Mouse (Mus musculus) kidney, embryonic 16.5 days (tissue): ENCODE results near the gene Acot11. TPM values are rescaled to one million over a fixed set of nuclear protein-coding genes. Genes with fewer than 3 reads are reported as not detected.
A peak's percentile ranks its signal among the peaks of the same experiment; 100 is the strongest.

Source experiments
- ATAC-seq: fragments of 200-750 bp; cut with Nextera tagmentation; 2 replicates; pipeline ENCODE4 v1.8.0; 2017; ENCODE audit warnings: moderate TSS enrichment; ENCODE audit not compliant: low FRiP score, low TSS enrichment
- H3K27ac ChIP-seq: fragments of 300-500 bp; sonication (generic); 2 replicates; pipeline ENCODE4 v1.5.1; 2014; ENCODE audit warnings: low read length
- H3K27me3 ChIP-seq: fragments of 300-500 bp; sonication (generic); 2 replicates; pipeline ENCODE4 v1.6.1; 2014; ENCODE audit warnings: low read length, control low read depth, mixed read lengths; ENCODE audit not compliant: insufficient read depth
- H3K36me3 ChIP-seq: fragments of 300-500 bp; sonication (generic); 2 replicates; pipeline ENCODE4 v1.6.1; 2014; ENCODE audit warnings: low read length, control low read depth, mixed read lengths; ENCODE audit not compliant: insufficient read depth
- H3K4me1 ChIP-seq: fragments of 300-500 bp; sonication (generic); 2 replicates; pipeline ENCODE4 v1.6.1; 2014; ENCODE audit warnings: low read length, control low read depth, mixed read lengths; ENCODE audit not compliant: insufficient read depth
- H3K4me2 ChIP-seq: fragments of 300-500 bp; sonication (generic); replicated peaks from 2 replicates; pipeline ENCODE4 v1.6.1; 2014; ENCODE audit warnings: low read depth, low read length
- H3K4me3 ChIP-seq: fragments of 300-500 bp; sonication (generic); 2 replicates; pipeline ENCODE4 v1.5.1; 2014; ENCODE audit warnings: mild to moderate bottlenecking, low read length
- H3K9ac ChIP-seq: fragments of 300-500 bp; sonication (generic); replicated peaks from 2 replicates; pipeline ENCODE4 v1.6.1; 2014; ENCODE audit warnings: low read length
- H3K9me3 ChIP-seq: fragments of 300-500 bp; sonication (generic); 2 replicates; pipeline ENCODE4 v1.6.1; 2016; ENCODE audit warnings: low read length, control low read depth
- WGBS: fragments of 180-500 bp; shearing (Covaris S2); extraction: QIAGEN DNeasy Blood & Tissue Kit; methylation state at CpG from one replicate; pipeline ENCODE4 v1.1.7; 2014; 5-methylcytosine and 5-hydroxymethylcytosine counted together
- polyA plus RNA-seq: library from polyadenylated mRNA; unstranded; fragments of >200 nt; fragmentation: Nextera tagmentation; extraction: Ambion mirVana; gene quantifications from 2 replicates; pipeline ENCODE4 v1.2.1, GENCODE M21; 2015

The Acot11 gene
- polyA plus RNA-seq, 1 experiment from 2014 or later, result 2.9 TPM

DNA sequence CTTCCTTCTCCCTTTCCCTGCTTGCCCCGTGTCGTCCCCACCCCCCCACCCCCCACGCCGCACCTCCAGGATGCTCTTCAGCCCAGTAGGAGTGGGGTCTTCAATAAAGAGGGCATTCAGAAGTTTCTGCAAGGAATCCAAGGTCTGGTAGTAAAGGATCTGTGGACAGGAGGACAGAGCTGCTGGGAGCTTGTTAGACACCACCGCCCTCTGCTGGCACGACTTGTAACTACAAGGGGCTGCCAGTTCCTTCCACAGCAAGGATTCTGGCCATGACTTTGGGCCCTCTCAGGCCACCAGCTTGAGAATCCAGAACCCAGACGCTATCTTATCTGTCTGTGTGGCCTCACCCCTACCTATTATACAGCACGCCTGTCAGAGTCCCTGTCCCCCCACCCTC, 96.4 kb downstream of the Acot11 start:
- Histone ChIP-seq H3K4me1 (peaks cover 4% of the 10 kb centered on the region; the same call in 1 of the 2 replicates), H3K4me3 (peak overlapping the region; percentile 16; the same call in 1 of the 2 replicates)
- WGBS, result 0% methylated on average over 8 of the region's 8 CpGs

DNA sequence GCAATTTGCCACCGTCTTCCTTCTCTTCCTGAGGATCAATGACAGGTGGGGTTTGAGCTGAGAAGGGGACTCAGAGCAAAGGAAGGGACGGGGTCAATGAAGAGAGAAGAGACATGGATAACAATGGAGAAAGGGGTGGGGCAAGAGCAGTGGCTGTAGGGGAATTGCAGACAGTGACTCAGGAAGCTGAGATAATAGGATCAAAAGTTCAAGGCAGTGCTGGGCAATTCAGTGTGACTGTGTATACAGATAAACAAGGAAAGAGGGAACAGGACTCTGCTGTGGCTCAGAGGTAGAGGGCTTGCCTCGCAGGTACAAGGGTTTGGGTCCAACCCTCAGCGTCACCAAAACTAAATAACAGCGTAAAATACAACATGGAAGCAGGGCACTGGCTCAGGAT, 96.8 kb downstream of the Acot11 start:
- H3K9ac ChIP-seq, result no peak overlapping the region
- 0 out of 2 replicates have a peak, but pooled peaks have one; percentile 5 for ATAC-seq
- WGBS, result 40% methylated on average over 5 of the region's 5 CpGs

More for the DNA sequence above, 96.4 kb downstream of the Acot11 start:
- H3K4me2 ChIP-seq, result peak overlapping the region; percentile 39
- no peak overlapping the region for H3K9ac ChIP-seq
- H3K27ac ChIP-seq, result no peak overlapping the region
- H3K9me3 ChIP-seq, result no peaks in the 10 kb centered on the region
- H3K36me3 ChIP-seq, result no peaks in the 10 kb centered on the region
- no peaks in the 10 kb centered on the region for H3K27me3 ChIP-seq
- peak; percentile 50; the same call in 1 of the 2 replicates for ATAC-seq

DNA sequence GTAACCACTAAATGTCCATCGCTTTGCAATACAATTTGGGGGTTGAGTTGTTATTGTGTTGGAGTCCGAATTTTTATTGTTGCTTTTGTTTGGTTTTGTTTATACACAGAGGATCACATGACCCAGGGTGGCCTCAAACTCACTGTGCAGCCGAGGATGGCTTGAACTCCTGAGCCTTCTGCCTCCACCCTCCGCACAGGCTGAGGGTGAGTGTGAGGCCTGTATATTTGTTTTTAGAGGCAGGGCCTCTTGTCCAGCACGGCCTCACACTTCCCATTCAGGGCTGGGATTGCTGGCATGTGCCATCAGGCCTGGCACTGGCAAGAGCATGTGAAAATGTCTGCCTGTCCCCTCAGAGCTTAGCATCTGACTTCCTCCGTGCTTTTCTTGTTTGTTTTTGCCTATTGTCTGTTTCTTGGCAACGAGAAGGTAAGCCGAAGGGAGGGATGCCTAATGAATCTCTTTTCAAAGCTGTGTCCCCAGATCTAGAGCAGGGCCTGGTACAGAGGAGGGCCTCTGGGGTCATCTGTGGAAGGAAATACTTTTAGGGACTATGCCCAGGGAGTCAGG, 99.6 kb downstream of the Acot11 start:
- H3K27ac ChIP-seq, result no peak overlapping the region

More for the DNA sequence above, 96.8 kb downstream of the Acot11 start:
- no peak overlapping the region; the same call in 1 of the 2 replicates for H3K4me3 ChIP-seq
- H3K27me3 ChIP-seq, result no peaks in the 10 kb centered on the region
- no peak overlapping the region for H3K27ac ChIP-seq
- peaks cover 4% of the 10 kb centered on the region; the same call in 1 of the 2 replicates for H3K4me1 ChIP-seq
- no peaks in the 10 kb centered on the region for H3K9me3 ChIP-seq
- no peaks in the 10 kb centered on the region for H3K36me3 ChIP-seq
- peak overlapping the region; percentile 39 for H3K4me2 ChIP-seq

DNA sequence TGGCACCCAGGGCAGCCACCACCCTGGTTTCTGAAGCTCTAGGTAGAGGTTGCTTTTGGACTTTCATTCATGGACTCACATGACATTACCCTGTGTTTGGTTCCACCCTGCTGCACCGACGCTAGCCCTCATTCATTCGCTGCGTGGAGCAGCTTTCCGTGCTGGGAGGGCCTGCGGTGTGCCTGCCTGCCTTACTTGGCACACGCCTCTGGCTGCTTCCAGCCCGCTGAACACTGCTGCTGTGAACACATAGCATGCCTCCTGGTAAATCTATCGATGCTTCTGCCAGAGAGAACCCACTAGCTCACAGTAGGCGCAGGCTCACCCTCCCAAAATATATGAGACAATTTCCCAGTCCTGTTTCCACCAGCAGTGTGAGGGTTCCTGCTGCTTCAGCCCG, 100.4 kb downstream of the Acot11 start:
- no peak overlapping the region for H3K4me2 ChIP-seq
- no peak overlapping the region for H3K4me3 ChIP-seq
- H3K9ac ChIP-seq, result no peak overlapping the region
- H3K27ac ChIP-seq, result no peak overlapping the region
- no peaks in the 10 kb centered on the region for H3K9me3 ChIP-seq
- 51% methylated on average over 11 of the region's 11 CpGs for WGBS
- H3K27me3 ChIP-seq, result no peaks in the 10 kb centered on the region
- 0 out of 2 replicates have a peak, but pooled peaks have one; percentile 13 for ATAC-seq
- no peaks in the 10 kb centered on the region for H3K36me3 ChIP-seq
- H3K4me1 ChIP-seq, result peaks cover 12% of the 10 kb centered on the region

More for the DNA sequence above, 99.6 kb downstream of the Acot11 start:
- H3K9ac ChIP-seq, result no peak overlapping the region
- no peaks in the 10 kb centered on the region for H3K27me3 ChIP-seq
- no peaks in the 10 kb centered on the region for H3K9me3 ChIP-seq
- WGBS, result 41% methylated on average over 8 of the region's 8 CpGs
- no peak overlapping the region for H3K4me2 ChIP-seq
- peaks cover 10% of the 10 kb centered on the region for H3K4me1 ChIP-seq
- no peak overlapping the region for H3K4me3 ChIP-seq
- ATAC-seq, result no peak
- no peaks in the 10 kb centered on the region for H3K36me3 ChIP-seq

DNA sequence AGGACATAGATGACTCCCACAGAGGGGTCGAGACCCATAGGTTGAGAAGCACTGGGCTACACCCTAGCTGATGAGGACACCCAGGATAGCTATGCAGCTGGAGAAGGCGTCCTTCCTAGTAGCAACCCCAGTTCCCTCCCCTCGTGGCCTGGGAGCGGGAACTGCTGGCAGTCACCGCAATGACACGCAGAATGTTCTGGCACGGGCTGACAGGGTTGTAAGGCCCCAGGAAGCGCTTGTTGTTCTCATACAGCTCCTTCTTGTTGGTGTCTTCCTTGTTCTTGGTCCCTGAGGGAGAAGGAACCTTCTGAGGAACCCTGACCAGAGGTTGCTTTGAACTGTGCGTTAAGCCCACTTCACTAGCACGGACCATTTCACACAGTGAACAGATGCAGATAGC, 100.8 kb downstream of the Acot11 start:
- H3K27me3 ChIP-seq, result no peaks in the 10 kb centered on the region
- no peak overlapping the region for H3K27ac ChIP-seq
- WGBS, result 78% methylated on average over 10 of the region's 10 CpGs
- no peak overlapping the region for H3K4me2 ChIP-seq
- H3K9me3 ChIP-seq, result no peaks in the 10 kb centered on the region
- H3K4me1 ChIP-seq, result peaks cover 12% of the 10 kb centered on the region
- no peak overlapping the region for H3K4me3 ChIP-seq
- ATAC-seq, result no peak
- H3K9ac ChIP-seq, result no peak overlapping the region
- H3K36me3 ChIP-seq, result no peaks in the 10 kb centered on the region

DNA sequence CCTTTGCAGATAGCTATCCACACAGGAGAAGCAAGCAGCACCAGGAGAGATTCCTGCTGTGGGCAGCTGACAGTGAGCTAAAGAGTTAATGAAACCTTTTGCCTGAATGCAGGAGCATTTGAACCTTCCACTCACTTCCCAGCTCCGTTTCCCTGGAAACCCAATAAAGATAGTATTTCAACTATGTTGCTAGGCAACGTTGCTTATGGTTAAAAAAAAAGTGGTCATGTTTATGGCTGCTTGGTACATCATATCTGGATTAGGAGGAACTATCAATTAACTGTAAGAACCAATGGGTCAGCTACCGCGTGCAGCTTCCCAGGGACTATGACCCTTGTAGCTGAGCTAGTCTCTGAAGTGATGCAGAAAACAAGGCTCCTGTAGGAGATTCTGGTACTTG, 104.0 kb downstream of the Acot11 start:
- H3K27me3 ChIP-seq, result no peaks in the 10 kb centered on the region
- H3K4me1 ChIP-seq, result peaks cover 8% of the 10 kb centered on the region
- H3K9ac ChIP-seq, result no peak overlapping the region
- H3K36me3 ChIP-seq, result no peaks in the 10 kb centered on the region
- H3K27ac ChIP-seq, result no peak overlapping the region
- H3K9me3 ChIP-seq, result no peaks in the 10 kb centered on the region
- no peak overlapping the region for H3K4me2 ChIP-seq
- 32% methylated on average over 4 of the region's 4 CpGs for WGBS
- H3K4me3 ChIP-seq, result no peak overlapping the region
- ATAC-seq, result no peak

DNA sequence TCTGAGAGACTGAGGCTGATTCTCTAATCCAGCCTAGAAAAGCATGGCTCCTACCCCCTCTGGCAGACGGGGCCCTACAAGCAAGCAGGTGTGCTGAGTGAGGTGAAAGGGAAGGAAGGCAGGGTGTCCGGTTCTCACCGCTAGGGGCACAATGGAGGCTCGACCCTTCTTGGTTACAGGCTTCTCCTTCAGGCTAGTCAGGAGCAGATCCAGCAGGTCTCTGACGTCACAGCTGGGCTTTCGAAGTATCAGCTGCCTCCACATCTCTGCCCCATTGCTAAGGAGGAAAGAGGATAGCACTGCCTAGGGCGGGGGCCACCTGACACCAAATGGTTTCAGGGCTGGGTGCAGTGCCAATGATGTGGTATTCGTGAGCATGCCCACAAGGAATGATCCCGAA, 104.8 kb downstream of the Acot11 start:
- 17% methylated on average over 9 of the region's 9 CpGs for WGBS
- Histone ChIP-seq H3K27ac (no peak overlapping the region), H3K4me3 (no peak overlapping the region), H3K9ac (no peak overlapping the region), H3K4me2 (no peak overlapping the region), H3K9me3 (no peaks in the 10 kb centered on the region), H3K27me3 (no peaks in the 10 kb centered on the region), H3K36me3 (no peaks in the 10 kb centered on the region), H3K4me1 (peaks cover 8% of the 10 kb centered on the region)
- peak; percentile 60; the same call in 1 of the 2 replicates for ATAC-seq

Other genes with a start within 250 kb of the Acot11 start
- gene Dhcr24, start 244.0 kb downstream of the Acot11 start, polyA plus RNA-seq, result 4.1 TPM in 2 replicates
- gene Lexm, start 187.8 kb downstream of the Acot11 start, polyA plus RNA-seq, result not detected in 2 replicates
- gene Ttc22, start 182.6 kb downstream of the Acot11 start, polyA plus RNA-seq, result 6.7 and 7.1 TPM in 2 replicates
- 16.0 and 17.9 TPM in 2 replicates for gene Pars2, start 153.9 kb downstream of the Acot11 start, polyA plus RNA-seq
- gene Ttc4, start 126.1 kb downstream of the Acot11 start, polyA plus RNA-seq, result 126 and 139 TPM in 2 replicates
- 0.74 and 1.8 TPM in 2 replicates for gene Mroh7, start 74.1 kb downstream of the Acot11 start, polyA plus RNA-seq
- 6.8 and 8.1 TPM in 2 replicates for gene Fam151a, start 71.1 kb downstream of the Acot11 start, polyA plus RNA-seq
- gene Ssbp3, start 105.7 kb upstream of the Acot11 start, polyA plus RNA-seq, result 66.4 and 79.4 TPM in 2 replicates